Mouse (Mus musculus) lung, postnatal 0 days (tissue): ENCODE data around the gene Dusp14.

Experiments used
- CTCF ChIP-seq: IDR thresholded peaks from 2 replicates; pipeline ENCODE4 v1.5.1; 2016; ENCODE audit warnings: antibody characterized with exemption, mild to moderate bottlenecking
- EP300 ChIP-seq: IDR thresholded peaks from 2 replicates; pipeline ENCODE4 v1.6.1; 2016; ENCODE audit warnings: antibody characterized with exemption, mild to moderate bottlenecking, control low read depth

- TF ChIP-seq CTCF: no peak
- no peak for TF ChIP-seq EP300
Observed at GRCm38 (mm10) chr11:84053055-84053454, 16.0 kb downstream of the Dusp14 start.
